Mouse (Mus musculus): ENCODE data around the gene A730049H05Rik. TPM values are rescaled to one million over a fixed set of nuclear protein-coding genes. Genes with fewer than 3 reads are reported as not detected.

Gene A730049H05Rik
- not detected for total RNA-seq (2023)

GRCm38 (mm10) chr6:92816311-92816751, at the start of gene A730049H05Rik:
TSS of gene A730049H05Rik (plus strand) at chr6:92816478.

GRCm38 (mm10) chr6:92869089-92869581, 52.9 kb downstream of the A730049H05Rik start, which contains the start of gene Gm15737:
TSS of gene Gm15737 (plus strand) at chr6:92869357.

Other genes with a start within 250 kb of the A730049H05Rik start
- 1.9 TPM for gene Prickle2, start 110.3 kb upstream of the A730049H05Rik start, total RNA-seq (2023)
- not detected for gene Gm15737, start 52.9 kb downstream of the A730049H05Rik start, total RNA-seq (2023)
- 0.33 TPM for gene Adamts9, start 127.0 kb downstream of the A730049H05Rik start, total RNA-seq (2023)